Mouse (Mus musculus): ENCODE data around the gene Gpc3.
A peak's percentile ranks its signal among the peaks of the same experiment; 100 is the strongest.

Gene Gpc3

DNA sequence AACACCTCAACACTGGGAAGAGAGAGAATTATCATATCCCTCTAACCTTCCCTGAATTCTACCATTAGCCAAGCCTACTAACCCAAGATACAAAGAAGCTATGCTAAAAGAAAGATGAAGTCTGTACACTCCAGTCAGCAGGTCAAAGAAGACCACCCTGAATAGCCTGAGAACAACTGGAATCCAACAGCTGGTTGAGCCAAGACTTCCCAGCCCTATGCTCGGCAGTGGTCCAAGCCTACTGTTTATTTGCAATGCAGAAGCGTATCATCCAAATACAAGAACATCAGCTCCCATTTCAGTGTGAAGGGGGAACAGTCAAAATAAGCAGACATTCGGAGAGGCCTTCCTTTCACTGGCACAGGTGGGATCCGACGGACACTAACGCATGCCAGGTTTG is 56.3 kb downstream of the Gpc3 start:
- no peak for DNase-seq (ENCODE audit: low read depth)

DNA sequence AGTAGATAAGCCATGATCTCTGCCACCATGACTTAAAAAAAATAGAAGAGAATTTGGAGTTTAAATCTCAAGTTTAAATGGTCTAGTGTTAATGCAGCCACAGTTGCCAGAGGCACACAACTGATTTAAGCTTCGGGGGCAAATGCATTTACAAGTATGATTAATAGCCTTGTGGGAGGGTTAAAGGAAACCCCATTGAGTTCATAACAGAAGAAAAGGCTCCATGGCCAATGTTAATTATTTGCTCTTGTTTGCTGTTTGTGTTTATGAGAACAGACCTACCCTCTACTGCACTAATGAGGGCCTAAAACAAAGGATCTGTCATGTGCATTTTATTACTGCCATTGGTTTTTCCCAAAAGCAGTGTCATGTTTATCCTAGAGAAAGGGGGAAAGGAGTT is 62.5 kb downstream of the Gpc3 start:
- DNase-seq (ENCODE audit: low read depth) = no peak

GRCm38 (mm10) chrX:52544623-52545022 is 69.1 kb downstream of the Gpc3 start:
- no peak for DNase-seq (ENCODE audit: low read depth)

GRCm38 (mm10) chrX:52537282-52537681 is 76.5 kb downstream of the Gpc3 start:
- DNase-seq (ENCODE audit: low read depth) = no peak

DNA sequence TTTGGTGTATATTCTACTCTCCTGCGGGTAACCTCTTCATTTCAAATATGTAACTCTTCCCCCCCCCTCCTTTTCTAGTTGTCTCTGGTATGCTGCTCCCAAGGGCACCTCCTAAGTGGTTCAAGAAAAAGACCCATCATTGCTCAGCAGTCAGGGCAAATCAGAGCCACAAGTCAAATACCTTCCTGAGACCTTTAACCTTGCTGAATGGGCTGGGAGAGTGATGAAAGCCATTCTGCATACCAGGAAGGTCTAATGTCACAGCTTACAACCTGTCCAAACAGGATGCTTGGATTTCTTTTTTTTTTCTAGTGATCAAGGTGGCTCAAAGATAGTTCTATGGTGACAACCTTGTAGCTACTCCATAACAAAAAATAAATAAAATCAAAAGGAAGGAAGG is 80.0 kb downstream of the Gpc3 start:
- DNase-seq (ENCODE audit: low read depth) = no peak

DNA sequence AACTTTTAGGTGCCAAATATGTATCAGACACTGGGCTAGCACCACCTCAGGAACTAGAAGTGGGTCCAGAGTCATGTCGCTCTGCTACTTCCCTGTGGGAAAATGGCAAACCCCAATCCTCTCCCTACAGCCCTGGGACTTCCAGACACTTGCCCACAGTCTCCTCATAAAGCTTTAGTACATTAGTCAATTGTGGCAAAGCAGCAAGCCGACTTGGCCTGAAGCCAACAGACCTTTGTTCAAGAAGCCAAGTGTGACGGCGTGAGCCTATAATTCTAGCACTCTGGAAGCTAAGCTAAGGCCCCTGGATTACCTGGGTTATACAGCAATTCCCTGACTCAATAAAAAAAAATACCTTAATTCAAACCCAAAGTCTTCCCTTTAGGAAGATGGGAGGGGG is 80.7 kb downstream of the Gpc3 start:
- no peak for DNase-seq (ENCODE audit: low read depth)

DNA sequence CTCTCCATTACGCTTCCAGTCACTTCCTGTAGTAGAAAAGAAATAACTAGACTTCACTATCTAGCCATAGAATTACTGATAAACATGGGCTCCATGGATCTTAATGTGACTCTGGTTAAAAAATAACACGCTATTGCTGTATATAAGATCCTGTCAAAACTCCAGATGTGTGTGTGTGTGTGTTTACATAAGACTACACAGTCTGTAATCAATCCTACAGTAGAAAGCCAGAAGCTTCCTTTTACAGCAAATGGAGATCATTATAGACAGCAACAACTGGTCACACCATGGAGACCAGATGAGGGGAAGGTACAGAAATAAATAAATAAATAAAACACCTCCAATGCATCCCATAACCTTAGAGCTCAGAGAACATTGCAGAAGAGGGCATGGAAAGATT is 81.6 kb downstream of the Gpc3 start:
- no peak for DNase-seq (ENCODE audit: low read depth)

- DNase-seq (ENCODE audit: low read depth) = no peak
These were observed 87.7 kb downstream of the Gpc3 start for GRCm38 (mm10) chrX:52526086-52526485.

- no peak for DNase-seq (ENCODE audit: low read depth)
These were observed 88.6 kb downstream of the Gpc3 start for GRCm38 (mm10) chrX:52525132-52525531.

DNA sequence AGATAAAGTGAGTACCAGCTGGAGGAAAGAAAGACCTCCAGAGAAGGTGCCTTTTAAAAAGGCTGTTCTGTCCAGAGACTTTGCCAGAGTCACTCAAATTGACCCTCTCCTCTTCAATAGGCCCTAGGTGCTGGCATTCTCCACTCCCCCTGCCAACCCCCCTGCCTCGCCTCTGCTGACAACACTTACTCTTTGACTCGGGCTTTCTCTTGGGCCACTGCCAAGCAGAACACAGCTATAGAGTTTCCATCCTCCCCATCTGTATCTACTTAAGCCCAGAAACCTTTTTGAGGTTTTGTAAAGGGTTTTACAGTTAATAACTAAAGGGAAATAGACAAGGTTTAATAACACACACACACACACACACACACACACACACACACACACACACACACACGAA is 99.2 kb downstream of the Gpc3 start:
- no peak for DNase-seq (ENCODE audit: low read depth)

GRCm38 (mm10) chrX:52511151-52511550 is 102.6 kb downstream of the Gpc3 start:
- DNase-seq (ENCODE audit: low read depth) = no peak

GRCm38 (mm10) chrX:52503857-52504256 is 109.9 kb downstream of the Gpc3 start:
- DNase-seq (ENCODE audit: low read depth) = no peak

DNA sequence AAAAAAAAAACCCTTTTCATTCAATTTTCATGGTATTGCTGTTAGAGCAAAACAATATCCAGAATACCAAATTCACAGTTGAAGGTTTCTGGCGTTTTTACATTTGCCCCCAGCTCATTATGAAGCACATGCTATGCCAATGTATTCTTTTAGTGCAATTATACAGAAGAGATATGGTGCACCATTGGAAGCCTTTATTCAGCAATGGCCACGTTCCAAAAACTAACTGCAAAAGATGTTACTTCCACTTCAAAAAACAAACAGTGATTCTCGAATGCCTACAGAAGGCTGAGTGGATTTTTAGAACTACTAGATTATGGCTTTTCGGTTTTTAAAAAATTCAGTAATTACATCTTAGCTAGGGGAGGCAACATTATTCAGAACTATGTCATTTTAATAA is 124.3 kb downstream of the Gpc3 start:
- no peak for DNase-seq (ENCODE audit: low read depth)

DNA sequence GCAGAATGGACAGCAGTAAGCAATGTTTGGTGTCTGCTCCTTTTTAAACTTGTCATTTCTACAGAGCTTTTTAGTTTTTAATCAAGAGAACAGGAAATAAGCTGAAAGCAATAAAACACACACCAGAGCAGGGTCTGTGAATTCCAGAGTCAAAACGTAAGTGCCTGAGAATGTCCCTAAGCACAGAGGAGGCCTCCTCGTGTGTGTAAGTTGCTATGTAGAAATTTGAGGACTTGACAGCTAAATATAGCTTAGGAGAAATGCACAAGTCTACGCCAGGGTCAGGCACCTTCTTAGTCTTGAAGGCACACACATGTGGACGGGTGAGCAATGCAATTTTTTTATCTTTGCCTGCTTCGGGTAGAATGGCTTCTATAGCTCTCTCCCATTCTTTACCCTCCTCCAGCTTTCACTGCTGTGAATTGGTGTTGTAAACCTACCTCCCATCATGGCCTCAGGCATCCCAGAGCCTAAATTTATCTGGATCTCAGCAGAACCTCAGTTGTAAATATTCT is 158.6 kb downstream of the Gpc3 start:
- no peak for DNase-seq (ENCODE audit: low read depth)

- peak; percentile 49 for DNase-seq (ENCODE audit: low read depth)
These were observed 160.1 kb downstream of the Gpc3 start for GRCm38 (mm10) chrX:52453445-52454182.

DNA sequence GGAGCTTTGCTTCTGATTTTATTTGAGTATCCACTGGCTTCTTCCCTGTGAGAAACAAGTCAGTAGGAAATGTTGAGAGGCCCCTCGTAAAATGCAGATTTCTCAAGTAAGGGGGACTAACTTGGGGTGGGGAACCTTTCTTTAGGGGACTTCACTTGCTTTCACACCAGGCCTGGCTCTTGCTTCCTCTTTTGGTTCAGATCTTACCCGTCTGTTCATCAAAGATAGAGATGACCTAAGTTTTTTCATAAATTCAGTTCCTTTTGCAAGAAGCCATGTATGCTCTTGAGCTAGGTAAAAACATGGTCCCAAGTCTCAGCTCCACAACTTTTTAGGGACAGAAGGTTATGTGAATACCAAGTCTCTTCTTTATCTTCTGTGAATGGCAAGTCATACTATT is 164.6 kb downstream of the Gpc3 start:
- no peak for DNase-seq (ENCODE audit: low read depth)

GRCm38 (mm10) chrX:52448496-52448895 is 165.3 kb downstream of the Gpc3 start:
- DNase-seq (ENCODE audit: low read depth) = no peak

GRCm38 (mm10) chrX:52446530-52446929 is 167.2 kb downstream of the Gpc3 start:
- no peak for DNase-seq (ENCODE audit: low read depth)

DNA sequence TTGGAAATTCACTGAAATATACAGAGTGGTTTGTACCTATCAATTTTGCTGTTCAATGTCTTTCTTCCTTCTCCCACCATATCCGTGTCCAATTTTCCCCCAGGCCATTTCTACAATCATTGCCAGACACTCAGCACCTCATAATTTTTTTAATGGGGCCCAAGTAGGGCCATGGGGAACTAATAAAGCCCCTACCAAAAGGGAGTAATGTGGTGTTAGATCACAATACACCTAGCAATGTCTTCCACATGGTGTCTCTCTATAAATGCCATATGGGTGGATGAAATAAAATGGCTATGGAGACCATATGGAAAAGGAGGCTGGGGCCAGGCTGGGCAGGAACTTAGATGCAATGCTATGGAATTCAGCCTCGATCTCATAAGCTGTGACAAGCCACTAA is 168.8 kb downstream of the Gpc3 start:
- no peak for DNase-seq (ENCODE audit: low read depth)

- DNase-seq (ENCODE audit: low read depth) = no peak
These were observed 172.0 kb downstream of the Gpc3 start for GRCm38 (mm10) chrX:52441798-52442197.

DNA sequence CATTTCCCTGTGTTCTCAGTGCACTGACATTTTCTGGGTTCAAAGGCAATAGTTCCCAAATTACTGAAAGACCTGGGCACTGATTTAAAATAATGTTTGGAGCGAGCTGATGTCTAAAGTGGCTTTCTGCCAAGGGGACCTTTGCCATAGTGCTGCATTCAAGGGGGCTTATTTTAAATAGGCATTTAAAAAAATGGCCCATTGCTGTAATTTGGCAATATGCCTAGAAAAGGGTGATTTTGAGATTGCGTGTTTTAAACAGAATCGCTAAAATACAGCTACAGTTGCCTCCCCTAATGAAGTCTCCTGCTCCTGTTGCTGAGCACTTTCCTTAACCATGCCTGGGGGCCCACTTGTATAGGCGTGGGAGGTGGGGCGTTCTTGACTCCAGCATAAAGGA is 174.3 kb downstream of the Gpc3 start:
- no peak for DNase-seq (ENCODE audit: low read depth)

DNA sequence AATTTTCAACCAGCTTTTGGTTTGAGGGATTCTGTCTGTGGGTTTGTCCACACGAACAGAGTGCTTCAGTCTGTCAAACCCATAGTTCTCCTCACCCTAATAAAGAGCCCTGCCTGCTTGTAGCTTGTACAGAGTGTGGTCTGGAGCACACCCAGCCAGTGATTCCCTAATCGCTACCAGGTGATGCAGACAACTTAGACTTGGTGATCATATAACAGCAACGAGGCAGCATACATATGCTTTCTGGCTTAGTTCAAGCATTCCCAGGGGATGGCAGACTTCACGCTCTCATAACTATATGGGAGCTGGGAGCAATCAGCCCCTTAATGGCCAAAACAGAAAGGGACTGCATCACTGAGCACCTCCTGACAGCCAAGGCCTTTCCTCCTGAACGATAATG is 188.1 kb downstream of the Gpc3 start:
- no peak for DNase-seq (ENCODE audit: low read depth)

GRCm38 (mm10) chrX:52419850-52420249 is 193.9 kb downstream of the Gpc3 start:
- no peak for DNase-seq (ENCODE audit: low read depth)

GRCm38 (mm10) chrX:52412936-52413335 is 200.8 kb downstream of the Gpc3 start:
- DNase-seq (ENCODE audit: low read depth) = no peak

All from 416B (cell line).